Mouse (Mus musculus) left cerebral cortex, adult 18-20 months (tissue): ENCODE results near the gene Leprot. TPM values are rescaled to one million over a fixed set of nuclear protein-coding genes. Genes with fewer than 3 reads are reported as not detected.
A peak's percentile ranks its signal among the peaks of the same experiment; 100 is the strongest.

Experiments used
- DNase-seq, 2 experiments: peaks; one replicate each; pipeline ENCODE4 v3.0.0; 2021 to 2022; ENCODE audit warnings: low spot score in 2 of 2, mixed read lengths in 1 of 2
- long read RNA-seq, 2 experiments: library from polyadenylated mRNA; stranded (forward); transcript quantifications; one replicate each; pipeline ENCODE4 v2.0.0; 2021
- total RNA-seq, 2 experiments: library from RNA; stranded (reverse); gene quantifications; 2 replicates each; pipeline ENCODE4 v1.2.3; 2021

Leprot gene
- total RNA-seq: 10 to 100 TPM; 25.8 to 26.9 TPM
- long read RNA-seq, experiment 1, transcript Leprot-201 (4 exons, 1,898 nt): major isoform, 53 of 56 reads
- long read RNA-seq, experiment 1, partial matches to known transcripts: 1 of 56 reads
- long read RNA-seq, experiment 1, other reads (novel, unspliced or antisense): 2 of 56 reads
- long read RNA-seq, experiment 2, transcript Leprot-201 (4 exons, 1,898 nt): major isoform, 30 of 34 reads
- long read RNA-seq, experiment 2, partial matches to known transcripts: 1 of 34 reads
- long read RNA-seq, experiment 2, other reads (novel, unspliced or antisense): 2 of 34 reads

- DNase-seq: peak; percentile 100
Observed at GRCm38 (mm10) chr4:101647196-101647905, at the start of gene Leprot. Leprot (plus strand) TSS chr4:101647718.

DNA sequence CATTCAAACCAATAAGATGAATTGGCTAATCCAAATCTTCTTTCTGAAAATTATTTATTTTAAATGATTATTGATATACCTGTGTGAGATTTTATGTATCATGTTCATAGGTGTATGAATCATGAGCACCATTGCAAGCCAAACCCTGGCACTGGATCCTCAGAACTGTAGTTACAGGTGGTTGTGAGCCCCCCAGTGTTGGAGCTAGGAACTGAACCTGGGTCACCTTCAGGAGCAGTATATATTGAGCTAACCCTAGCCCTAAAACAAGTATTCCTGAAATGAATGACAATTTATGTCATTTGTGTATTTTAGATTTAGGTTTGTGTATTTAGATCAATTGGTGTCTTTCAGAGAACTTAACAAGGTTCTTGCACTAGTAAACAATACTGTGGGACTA lies 45.8 kb upstream of the Leprot start:
- DNase-seq: no peak

GRCm38 (mm10) chr4:101603635-101604034 lies 43.9 kb upstream of the Leprot start:
- no peak for DNase-seq

DNA sequence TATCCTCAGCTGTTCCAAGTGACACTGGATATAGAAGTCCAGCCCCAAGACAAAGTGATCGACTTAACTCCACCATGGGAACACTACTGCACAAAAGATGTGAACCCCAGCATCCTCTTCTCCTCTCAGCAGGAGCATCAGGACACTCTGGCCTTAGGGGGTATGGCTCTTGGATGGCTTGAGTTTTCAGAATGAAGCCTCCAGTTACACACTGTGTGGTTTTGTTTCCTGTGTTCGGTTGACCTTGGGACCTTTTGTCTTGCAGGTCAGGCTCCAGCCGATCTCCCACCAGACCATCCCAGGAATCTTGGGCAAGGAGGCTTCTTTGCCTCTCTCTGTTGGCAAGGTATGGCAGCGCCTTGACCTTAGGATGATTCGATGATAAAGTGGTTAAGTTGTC lies 31.0 kb upstream of the Leprot start:
- DNase-seq: no peak

DNA sequence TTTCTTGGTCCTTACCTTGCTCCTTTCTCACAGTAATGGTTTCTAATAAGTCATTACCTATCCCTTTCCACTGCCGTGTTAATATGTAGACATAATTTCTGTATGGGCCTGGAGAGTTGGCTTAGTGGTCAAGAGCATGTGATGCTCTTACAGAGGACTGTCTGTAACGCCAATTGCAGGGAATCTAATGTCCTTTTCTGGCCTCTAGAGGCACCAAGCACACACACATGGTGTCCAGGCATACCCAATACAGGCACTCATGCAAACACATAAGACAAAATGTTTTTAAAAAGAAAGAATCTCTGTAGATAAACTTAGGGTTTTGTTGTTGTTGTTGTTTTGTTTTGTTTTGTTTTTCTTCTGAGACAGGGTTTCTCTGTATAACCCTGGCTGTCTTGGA lies 29.8 kb upstream of the Leprot start:
- DNase-seq: no peak

DNA sequence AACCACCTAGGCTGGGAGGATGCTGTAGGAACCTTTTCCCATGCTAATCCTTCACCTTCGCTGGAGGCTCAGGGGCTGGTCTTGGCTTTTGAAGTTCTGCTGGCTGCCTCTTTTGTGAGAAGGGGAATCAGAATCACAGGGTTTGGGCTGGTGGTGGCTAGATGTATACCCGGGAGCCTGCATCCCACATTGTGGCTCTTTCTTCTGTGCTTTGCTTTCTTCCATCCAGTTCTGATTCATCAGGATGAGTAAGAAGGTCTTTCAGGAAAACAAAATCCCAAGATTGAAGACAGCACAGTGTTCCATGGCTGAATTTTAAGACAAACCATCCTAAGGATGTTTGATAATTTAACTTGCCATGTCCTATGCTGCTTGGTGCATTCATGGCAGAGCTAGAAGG lies 27.3 kb upstream of the Leprot start:
- no peak for DNase-seq

DNA sequence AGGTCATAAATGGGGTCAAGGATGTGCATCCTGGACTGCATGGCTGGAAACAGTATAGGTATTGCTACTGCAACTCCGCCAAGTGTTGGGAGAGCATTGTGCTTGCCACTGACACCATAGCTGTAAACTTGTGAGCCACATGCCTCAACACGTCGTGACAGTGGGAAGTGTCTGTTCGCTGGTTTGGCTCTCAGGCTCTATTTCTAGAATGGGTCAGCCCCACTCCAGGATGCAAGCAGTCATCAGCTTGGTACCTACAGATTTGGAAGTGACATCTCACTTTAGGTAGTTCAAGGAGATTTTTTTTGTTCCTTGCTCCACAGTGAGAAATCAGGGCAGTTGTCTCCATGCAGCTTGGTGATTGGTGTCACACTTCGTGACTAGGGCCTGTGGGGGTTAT lies 26.3 kb upstream of the Leprot start:
- no peak for DNase-seq

- DNase-seq: no peak
Observed at GRCm38 (mm10) chr4:101625278-101625677, 22.2 kb upstream of the Leprot start.

DNA sequence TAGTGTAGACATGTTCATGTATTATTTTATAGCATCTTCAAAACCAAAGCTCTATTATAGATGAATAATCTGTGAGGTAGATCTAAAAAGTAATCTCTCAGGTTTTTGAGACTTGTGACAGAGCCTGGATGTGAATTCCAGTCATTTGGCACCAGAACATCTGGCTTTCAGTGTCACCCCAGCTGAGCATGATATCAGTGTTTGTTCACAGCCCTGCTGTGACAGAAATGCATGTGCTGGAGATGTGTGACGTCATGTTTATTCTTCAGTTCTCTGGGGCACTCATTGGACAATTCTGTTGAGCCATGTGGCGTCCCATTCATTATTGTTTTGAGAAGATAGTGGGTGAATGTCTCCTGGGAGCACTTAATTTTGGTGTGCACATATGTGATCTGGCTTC lies 11.9 kb upstream of the Leprot start:
- no peak for DNase-seq

DNA sequence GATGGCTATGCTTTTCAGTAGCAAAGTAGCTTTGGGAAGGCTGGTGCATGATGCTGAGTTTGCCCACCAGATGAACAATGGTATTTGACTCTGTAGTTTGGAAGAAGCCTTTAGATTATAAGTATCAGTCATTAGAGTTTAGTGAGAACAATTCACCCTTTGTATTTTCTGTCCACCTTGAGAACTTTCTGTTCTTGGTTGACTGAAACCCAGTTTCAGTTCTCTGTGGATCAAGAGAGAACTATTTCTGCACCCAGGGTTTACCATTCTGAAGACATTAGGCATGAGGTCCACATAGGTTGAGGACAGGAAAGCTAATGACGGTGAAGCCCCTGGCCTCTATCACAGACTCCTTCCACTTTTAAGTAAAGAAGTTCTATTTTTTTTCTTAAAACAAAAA lies 10.0 kb upstream of the Leprot start:
- no peak for DNase-seq

- DNase-seq: no peak
Observed at GRCm38 (mm10) chr4:101640631-101641030, 6.9 kb upstream of the Leprot start.

DNA sequence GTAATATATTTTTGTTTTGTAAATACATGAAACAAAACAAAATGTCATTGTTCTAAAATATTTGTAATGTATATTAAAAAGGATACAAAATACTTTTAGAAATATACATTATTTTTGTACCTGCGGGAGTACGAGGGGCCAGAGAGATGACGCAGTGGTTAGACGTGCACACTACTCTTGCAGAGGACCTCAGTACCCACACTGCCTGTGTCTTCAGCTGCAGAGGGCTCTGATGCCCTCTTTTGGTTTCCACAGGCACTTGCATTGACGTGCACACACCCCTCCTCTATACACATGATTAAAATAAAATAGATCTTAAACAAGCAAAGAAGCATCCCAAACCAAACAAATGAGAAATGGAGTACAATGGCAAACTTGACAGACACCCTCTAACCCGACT lies 4.8 kb upstream of the Leprot start:
- no peak for DNase-seq

GRCm38 (mm10) chr4:101643216-101643615 lies 4.3 kb upstream of the Leprot start:
- peak in 1 of 2 experiments; percentile 31 for DNase-seq

DNA sequence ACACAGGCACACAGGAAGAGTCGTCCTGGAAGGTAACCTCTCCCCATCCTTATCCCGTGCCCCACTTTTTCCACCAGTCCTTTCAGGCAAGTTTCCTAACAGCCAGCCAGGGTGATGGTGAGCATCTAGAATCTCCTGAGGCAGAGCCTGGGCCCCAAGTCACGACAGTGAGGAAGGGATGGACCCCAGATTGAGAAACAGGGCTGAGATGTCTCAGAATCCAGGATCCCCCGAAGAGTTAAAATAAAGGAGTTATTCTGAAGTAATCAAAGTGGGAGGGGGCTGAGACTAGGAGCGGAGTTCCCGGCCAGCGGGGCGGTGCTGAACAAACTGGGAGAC lies 692 bp upstream of the Leprot start:
- DNase-seq: no peak

DNA sequence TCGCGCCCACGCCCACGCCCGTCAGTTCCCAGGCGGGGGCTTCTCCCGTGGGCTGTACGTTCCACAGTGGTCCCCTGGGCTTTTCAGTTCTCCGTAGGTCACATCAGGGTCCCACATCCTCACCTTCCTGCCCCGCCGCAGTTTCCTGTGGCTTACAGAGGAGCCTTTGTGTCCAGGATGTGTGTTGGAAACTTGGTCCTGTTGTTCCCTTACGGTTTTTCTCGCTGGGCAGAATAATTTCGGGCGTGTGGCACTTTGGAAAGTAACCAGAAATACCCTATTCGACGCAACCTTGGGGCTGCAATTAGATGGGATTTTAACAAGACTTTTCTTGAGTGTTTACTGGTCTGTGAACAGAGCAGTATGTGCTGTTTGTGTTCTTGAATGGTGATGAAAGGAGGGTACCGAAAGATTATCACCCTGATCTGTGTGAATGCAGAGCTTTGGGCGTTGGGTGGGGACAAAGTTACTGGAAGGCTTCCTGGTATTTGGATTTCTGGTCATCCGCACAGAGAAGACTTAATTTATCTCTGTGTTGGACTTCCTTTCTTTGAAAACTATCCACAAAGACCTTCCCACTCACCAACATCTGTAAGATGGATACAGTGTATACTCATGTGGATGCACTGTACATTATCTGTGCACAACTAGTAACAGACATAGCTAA lies 591 bp downstream of the Leprot start:
- DNase-seq: no peak

GRCm38 (mm10) chr4:101648745-101649144 lies 1.2 kb downstream of the Leprot start:
- DNase-seq: no peak

GRCm38 (mm10) chr4:101650961-101651360 lies 3.4 kb downstream of the Leprot start:
- no peak for DNase-seq

DNA sequence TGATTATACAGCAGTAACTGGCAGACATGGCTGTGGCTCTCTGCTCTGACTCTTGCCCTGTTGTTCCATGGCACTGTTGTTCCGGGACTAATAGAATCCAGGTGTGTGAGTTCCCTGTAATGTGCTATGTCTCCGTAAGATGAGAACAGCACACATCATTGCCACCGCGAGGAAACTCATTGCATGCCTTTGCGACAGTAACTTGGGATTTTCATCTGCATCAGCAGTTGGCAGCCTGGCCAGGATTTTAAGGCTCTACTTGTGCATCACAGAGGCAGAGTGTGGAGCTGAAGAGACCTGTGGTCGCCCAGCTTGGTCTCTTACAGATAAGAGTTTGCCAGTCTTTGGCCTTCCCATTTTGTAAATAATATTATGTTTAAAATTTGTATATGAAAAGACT lies 6.7 kb downstream of the Leprot start:
- no peak for DNase-seq

DNA sequence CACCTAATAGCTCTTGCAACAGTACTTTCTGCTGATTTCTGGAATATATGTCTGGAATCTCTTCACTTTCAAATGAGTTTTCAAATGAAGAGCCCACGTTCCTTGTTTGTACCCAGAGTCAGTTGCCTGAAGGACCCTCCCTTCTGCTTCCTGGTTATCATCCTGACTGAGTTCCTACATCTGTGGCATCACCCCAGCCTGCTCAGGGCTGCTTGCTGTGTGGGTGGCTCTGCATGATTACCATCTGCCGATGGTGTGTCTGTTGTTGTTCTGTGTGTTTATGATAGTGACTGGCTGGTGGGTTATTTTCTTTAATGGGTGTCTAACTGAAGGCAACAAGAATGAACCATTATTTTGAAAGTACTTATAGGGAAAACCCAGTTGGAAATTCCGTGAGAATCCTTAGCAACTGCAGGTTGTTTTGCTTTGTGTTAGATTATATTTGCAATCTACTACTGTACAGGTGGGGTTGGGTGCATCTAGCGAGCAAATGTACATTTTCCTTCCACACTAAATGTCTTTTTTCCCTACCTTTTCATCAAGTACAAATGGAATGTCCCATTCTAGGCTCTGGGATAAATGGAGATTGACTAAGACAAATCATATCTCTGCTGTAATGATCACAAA lies 7.4 kb downstream of the Leprot start:
- no peak for DNase-seq

DNA sequence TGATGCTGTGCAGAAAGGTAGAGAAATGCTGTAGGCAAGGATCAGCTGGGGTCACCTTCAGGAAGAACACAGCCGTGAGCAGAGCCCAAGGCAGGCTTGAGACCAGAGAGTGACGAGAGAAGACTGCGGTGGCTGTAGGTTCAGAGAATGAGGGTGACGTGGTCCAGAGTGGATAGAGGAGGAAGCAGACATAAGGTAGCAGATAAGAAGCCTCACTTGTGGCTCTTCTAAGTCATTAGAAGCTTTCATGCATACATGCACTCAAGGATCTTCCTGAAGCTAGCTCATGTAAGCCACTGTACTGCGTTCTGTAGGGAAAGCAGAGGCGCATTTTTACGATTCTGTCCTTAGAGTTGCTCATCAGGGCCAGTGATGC lies 7.9 kb downstream of the Leprot start:
- DNase-seq: no peak

- no peak for DNase-seq
Observed at GRCm38 (mm10) chr4:101656056-101656455, 8.5 kb downstream of the Leprot start.

- DNase-seq: no peak
Observed at GRCm38 (mm10) chr4:101656956-101657570, 9.5 kb downstream of the Leprot start.
